Mouse (Mus musculus) neural tube, embryonic 13.5 days (tissue): ENCODE results near the gene Gm10961. TPM values are rescaled to one million over a fixed set of nuclear protein-coding genes. Genes with fewer than 3 reads are reported as not detected.
A peak's percentile ranks its signal among the peaks of the same experiment; 100 is the strongest.

Experiments used
- ATAC-seq: fragments of 200-750 bp; cut with Nextera tagmentation; 2 replicates; pipeline ENCODE4 v1.8.0; 2017; ENCODE audit warnings: low read depth, mild to moderate bottlenecking, moderate TSS enrichment, moderate library complexity
- H3K27ac ChIP-seq: fragments of 300-500 bp; sonication (generic); replicated peaks from 2 replicates; pipeline ENCODE4 v1.5.1; 2015; ENCODE audit warnings: moderate library complexity, mild to moderate bottlenecking, inconsistent platforms
- H3K27me3 ChIP-seq: fragments of 300-500 bp; sonication (generic); 2 replicates; pipeline ENCODE4 v1.6.1; 2015; ENCODE audit warnings: mild to moderate bottlenecking, inconsistent platforms
- H3K36me3 ChIP-seq: fragments of 300-500 bp; sonication (generic); 2 replicates; pipeline ENCODE4 v1.6.1; 2015; ENCODE audit warnings: mild to moderate bottlenecking, inconsistent platforms
- H3K4me1 ChIP-seq: fragments of 300-500 bp; sonication (generic); replicated peaks from 2 replicates; pipeline ENCODE4 v1.6.1; 2015; ENCODE audit warnings: inconsistent platforms
- H3K4me2 ChIP-seq: fragments of 300-500 bp; sonication (generic); 2 replicates; pipeline ENCODE4 v1.6.1; 2015; ENCODE audit warnings: inconsistent platforms, mild to moderate bottlenecking, moderate library complexity
- H3K4me3 ChIP-seq: fragments of 300-500 bp; sonication (generic); 2 replicates; pipeline ENCODE4 v1.5.1; 2015; ENCODE audit warnings: mild to moderate bottlenecking, inconsistent platforms
- H3K9ac ChIP-seq: fragments of 300-500 bp; sonication (generic); 2 replicates; pipeline ENCODE4 v1.6.1; 2015; ENCODE audit warnings: moderate library complexity, mild to moderate bottlenecking, inconsistent platforms
- H3K9me3 ChIP-seq: fragments of 300-500 bp; sonication (generic); 2 replicates; pipeline ENCODE4 v1.6.1; 2016; ENCODE audit warnings: inconsistent platforms
- WGBS: fragments of 180-500 bp; shearing (Covaris S2); methylation state at CpG from one replicate; pipeline ENCODE4 v1.1.7; 2015; 5-methylcytosine and 5-hydroxymethylcytosine counted together
- polyA plus RNA-seq: library from polyadenylated mRNA; unstranded; fragments of >200 nt; fragmentation: Nextera tagmentation; extraction: Ambion mirVana; gene quantifications from 2 replicates; pipeline ENCODE4 v1.2.1, GENCODE M21; 2015

Gm10961 gene
- not detected in 2 replicates for polyA plus RNA-seq

- WGBS, result 1% methylated on average over 48 of the region's 48 CpGs
- peak within 1 kb of the TSS; percentile 99 for H3K9ac ChIP-seq
- H3K4me3 ChIP-seq, result peak within 1 kb of the TSS; percentile 99
- ATAC-seq, result peak; percentile 81
- H3K36me3 ChIP-seq, result peaks cover 37% of the 10 kb centered on the region
- no peaks in the 10 kb centered on the region for H3K27me3 ChIP-seq
- peak within 1 kb of the TSS; percentile 77 for H3K4me2 ChIP-seq
- H3K4me1 ChIP-seq, result peaks cover 32% of the 10 kb centered on the region
- H3K9me3 ChIP-seq, result no peaks in the 10 kb centered on the region
- peak within 1 kb of the TSS; percentile 99 for H3K27ac ChIP-seq
Measured at GRCm38 (mm10) chr3:107630682-107631522, at the start of gene Gm10961. Gm10961 (plus strand) TSS chr3:107631322.

DNA sequence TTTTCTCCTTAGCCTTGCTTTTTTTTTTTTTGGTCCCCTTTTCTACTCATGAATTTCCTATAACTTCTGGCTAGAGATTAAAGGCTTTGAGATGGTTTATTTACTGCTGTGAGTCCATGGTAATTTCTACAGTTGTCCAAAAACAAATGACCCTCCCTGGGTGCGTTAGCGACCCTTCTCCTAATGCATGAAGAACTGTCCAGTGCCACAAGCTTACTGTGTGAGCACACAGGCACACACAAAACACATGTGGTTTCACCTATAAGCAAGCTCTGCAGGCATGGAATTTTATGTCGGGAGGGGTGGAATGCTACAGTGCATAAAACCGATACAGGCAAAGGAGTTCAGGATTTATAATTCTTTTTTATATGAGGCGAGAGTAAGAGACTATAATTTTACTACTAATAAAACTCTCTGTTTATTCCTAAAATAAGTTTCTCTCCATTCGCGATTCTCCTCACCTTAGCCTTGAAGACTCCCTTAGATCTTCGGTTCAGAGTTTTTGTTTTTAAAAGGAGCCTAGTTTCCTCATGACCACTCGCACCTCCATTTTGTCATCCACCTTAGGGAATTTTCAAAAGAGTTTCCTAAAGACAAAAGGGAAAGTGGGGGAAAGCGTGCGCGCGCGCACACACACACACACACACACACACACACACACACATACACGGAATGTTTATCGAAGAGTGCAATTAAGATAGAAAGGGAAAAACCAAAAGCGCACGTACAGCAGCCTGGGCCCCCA is 48.8 kb upstream of the Gm10961 start:
- peaks cover 8% of the 10 kb centered on the region; the same call in 1 of the 2 replicates for H3K4me1 ChIP-seq
- H3K9me3 ChIP-seq, result no peaks in the 10 kb centered on the region
- H3K36me3 ChIP-seq, result no peaks in the 10 kb centered on the region
- H3K4me3 ChIP-seq, result peak overlapping the region; percentile 16
- H3K4me2 ChIP-seq, result peak overlapping the region; percentile 43
- H3K9ac ChIP-seq, result no peak overlapping the region
- peaks cover 100% of the 10 kb centered on the region for H3K27me3 ChIP-seq
- H3K27ac ChIP-seq, result no peak overlapping the region
- no peak for ATAC-seq
- WGBS, result 2% methylated on average over 18 of the region's 18 CpGs

- Histone ChIP-seq H3K4me1 (peaks cover 8% of the 10 kb centered on the region; the same call in 1 of the 2 replicates), H3K4me2 (peak overlapping the region; percentile 43), H3K4me3 (peak overlapping the region; percentile 16), H3K9me3 (no peaks in the 10 kb centered on the region), H3K27me3 (peaks cover 100% of the 10 kb centered on the region), H3K36me3 (no peaks in the 10 kb centered on the region), H3K9ac (no peak overlapping the region), H3K27ac (no peak overlapping the region)
- under 1% methylated on average over 65 of the region's 65 CpGs for WGBS
- ATAC-seq, result 0 out of 2 replicates have a peak, but pooled peaks have one; percentile 16
Measured at GRCm38 (mm10) chr3:107582875-107583767, 48.0 kb upstream of the Gm10961 start.

DNA sequence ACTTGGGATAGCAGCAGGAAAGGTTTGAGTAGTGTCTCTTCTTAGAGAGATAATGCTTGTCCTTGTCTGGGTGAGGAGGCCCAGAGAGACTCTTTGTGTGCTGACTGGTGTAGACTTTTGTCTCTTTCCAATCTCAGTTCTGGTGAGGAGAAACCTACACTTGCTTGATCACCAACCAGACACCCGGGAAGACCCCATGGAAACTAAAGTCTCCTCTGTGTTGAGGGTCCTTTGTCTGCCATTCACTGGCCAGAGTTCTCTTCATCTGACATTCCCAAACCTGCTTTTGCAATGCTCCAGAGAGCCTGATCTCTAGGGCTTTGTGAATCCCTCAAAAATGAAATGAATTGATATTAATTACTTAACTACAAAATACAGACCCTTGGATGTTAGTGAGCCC is 47.2 kb upstream of the Gm10961 start:
- ATAC-seq, result no peak

GRCm38 (mm10) chr3:107586504-107586903 is 44.6 kb upstream of the Gm10961 start:
- H3K27ac ChIP-seq, result no peak overlapping the region
- WGBS, result 73% methylated on average over 6 of the region's 6 CpGs
- H3K9me3 ChIP-seq, result no peaks in the 10 kb centered on the region
- H3K27me3 ChIP-seq, result peaks cover 92% of the 10 kb centered on the region
- H3K4me1 ChIP-seq, result peaks cover 8% of the 10 kb centered on the region; the same call in 1 of the 2 replicates
- no peak overlapping the region for H3K4me2 ChIP-seq
- H3K36me3 ChIP-seq, result no peaks in the 10 kb centered on the region
- no peak overlapping the region for H3K9ac ChIP-seq
- no peak overlapping the region for H3K4me3 ChIP-seq
- no peak for ATAC-seq

More for the DNA sequence above, 47.2 kb upstream of the Gm10961 start:
- Histone ChIP-seq H3K4me3 (no peak overlapping the region), H3K4me2 (no peak overlapping the region), H3K9me3 (no peaks in the 10 kb centered on the region), H3K27me3 (peaks cover 100% of the 10 kb centered on the region), H3K36me3 (no peaks in the 10 kb centered on the region), H3K4me1 (peaks cover 8% of the 10 kb centered on the region; the same call in 1 of the 2 replicates), H3K9ac (no peak overlapping the region), H3K27ac (no peak overlapping the region)
- WGBS, result 3% methylated on average over 1 of the region's 1 CpGs

DNA sequence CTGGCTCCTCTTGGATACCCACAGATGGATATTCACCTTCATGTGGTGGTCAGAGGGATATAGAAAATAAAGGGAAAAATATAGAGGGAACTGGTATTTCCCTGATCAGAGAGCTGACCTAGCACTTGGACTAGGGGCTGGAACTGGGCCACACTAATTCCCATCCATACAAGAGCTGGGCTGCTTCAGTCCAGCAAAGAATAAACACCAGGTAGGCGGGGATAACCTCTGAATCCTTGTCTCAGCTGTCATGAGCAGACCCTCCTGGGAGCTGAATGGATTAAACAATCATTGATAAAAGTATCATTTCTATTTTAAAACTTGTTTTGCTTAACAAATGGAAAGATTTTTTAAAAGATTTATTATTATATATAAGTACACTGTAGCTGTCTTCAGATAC is 39.5 kb upstream of the Gm10961 start:
- no peaks in the 10 kb centered on the region for H3K36me3 ChIP-seq
- WGBS, result 78% methylated on average over 1 of the region's 1 CpGs
- no peak overlapping the region for H3K4me2 ChIP-seq
- peaks cover 92% of the 10 kb centered on the region for H3K27me3 ChIP-seq
- no peak overlapping the region for H3K27ac ChIP-seq
- no peaks in the 10 kb centered on the region for H3K9me3 ChIP-seq
- no peak overlapping the region for H3K9ac ChIP-seq
- no peak overlapping the region for H3K4me3 ChIP-seq
- ATAC-seq, result no peak
- peaks cover 20% of the 10 kb centered on the region for H3K4me1 ChIP-seq

GRCm38 (mm10) chr3:107593632-107594031 is 37.5 kb upstream of the Gm10961 start:
- no peaks in the 10 kb centered on the region for H3K36me3 ChIP-seq
- H3K9ac ChIP-seq, result no peak overlapping the region
- peaks cover 20% of the 10 kb centered on the region for H3K4me1 ChIP-seq
- peaks cover 86% of the 10 kb centered on the region for H3K27me3 ChIP-seq
- H3K4me2 ChIP-seq, result no peak overlapping the region
- 15% methylated on average over 2 of the region's 2 CpGs for WGBS
- no peak overlapping the region for H3K4me3 ChIP-seq
- no peak overlapping the region for H3K27ac ChIP-seq
- no peak for ATAC-seq
- no peaks in the 10 kb centered on the region for H3K9me3 ChIP-seq

DNA sequence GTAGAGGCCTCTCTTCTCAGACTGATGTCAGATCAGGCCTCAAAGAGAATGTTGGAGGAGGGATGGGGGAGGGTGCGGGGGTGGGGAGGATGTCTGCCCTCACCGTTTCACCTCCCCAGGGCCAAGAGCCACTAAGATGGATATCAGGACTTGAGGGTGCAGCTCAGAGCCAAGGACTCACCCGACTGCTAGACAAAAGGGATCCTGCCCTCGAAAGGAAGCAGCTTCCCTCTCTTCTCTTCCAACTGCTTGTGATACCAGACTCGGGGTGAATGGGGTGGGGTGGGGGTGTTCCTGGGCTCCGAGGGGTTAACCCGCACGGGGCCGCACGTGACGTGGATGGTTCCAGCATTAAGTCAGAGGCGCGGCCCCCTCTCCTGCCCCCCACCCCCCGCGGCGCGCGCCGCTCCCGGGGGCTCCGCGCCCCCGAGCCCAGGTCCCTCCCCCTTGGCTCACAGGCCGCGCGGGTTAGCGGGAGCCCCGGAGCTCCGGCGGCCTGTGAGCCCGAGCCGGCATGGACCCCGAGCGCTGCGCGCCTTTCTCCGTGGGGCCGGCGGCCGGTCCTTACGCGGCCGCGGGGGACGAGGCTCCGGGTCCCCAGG is 36.4 kb upstream of the Gm10961 start, which contains the start of gene Alx3:
Gene Alx3, plus strand, starts transcription at position 370 of the 602 bp plus-strand sequence.
- Histone ChIP-seq H3K9me3 (no peaks in the 10 kb centered on the region), H3K4me2 (peak within 1 kb of the TSS; percentile 52), H3K4me1 (peaks cover 20% of the 10 kb centered on the region), H3K9ac (peak within 1 kb of the TSS; percentile 47), H3K27ac (no peak within 1 kb of the TSS), H3K36me3 (no peaks in the 10 kb centered on the region), H3K4me3 (peak within 1 kb of the TSS; percentile 31), H3K27me3 (peaks cover 86% of the 10 kb centered on the region)
- ATAC-seq, result peak; percentile 44; the same call in 1 of the 2 replicates
- WGBS, result 2% methylated on average over 41 of the region's 46 CpGs

- no peaks in the 10 kb centered on the region for H3K9me3 ChIP-seq
- ATAC-seq, result peak; percentile 32; the same call in 1 of the 2 replicates
- peak overlapping the region; percentile 47 for H3K9ac ChIP-seq
- no peak overlapping the region for H3K27ac ChIP-seq
- H3K4me1 ChIP-seq, result peaks cover 20% of the 10 kb centered on the region
- H3K36me3 ChIP-seq, result no peaks in the 10 kb centered on the region
- H3K4me2 ChIP-seq, result peak overlapping the region; percentile 52
- H3K4me3 ChIP-seq, result peak overlapping the region; percentile 31
- peaks cover 89% of the 10 kb centered on the region for H3K27me3 ChIP-seq
- WGBS, result under 1% methylated on average over 48 of the region's 50 CpGs
Measured at GRCm38 (mm10) chr3:107595264-107595937, 35.7 kb upstream of the Gm10961 start.

- Histone ChIP-seq H3K4me3 (no peak overlapping the region), H3K27me3 (peaks cover 95% of the 10 kb centered on the region), H3K36me3 (no peaks in the 10 kb centered on the region), H3K27ac (no peak overlapping the region), H3K4me1 (peaks cover 20% of the 10 kb centered on the region), H3K9ac (no peak overlapping the region), H3K4me2 (0 out of 2 replicates have a peak overlapping the region, but pooled peaks have one; percentile 52), H3K9me3 (no peaks in the 10 kb centered on the region)
- under 1% methylated on average over 34 of the region's 34 CpGs for WGBS
- no peak for ATAC-seq
Measured at GRCm38 (mm10) chr3:107595938-107596461, 35.1 kb upstream of the Gm10961 start.
